Mouse (Mus musculus): ENCODE measurements around the gene Tmem126b. TPM values are rescaled to one million over a fixed set of nuclear protein-coding genes. Genes with fewer than 3 reads are reported as not detected.

The Tmem126b gene
- polyA plus RNA-seq (2014; fragmentation: Illumina TruSeq; extraction: RNeasy Lipid Tissue Mini Kit (QIAGEN cat#74804)), result 46.8 TPM

GRCm38 (mm10) chr7:90475793-90476312 is at the start of gene Tmem126b:
Gene Tmem126b (minus strand): TSS chr7:90476001.

DNA sequence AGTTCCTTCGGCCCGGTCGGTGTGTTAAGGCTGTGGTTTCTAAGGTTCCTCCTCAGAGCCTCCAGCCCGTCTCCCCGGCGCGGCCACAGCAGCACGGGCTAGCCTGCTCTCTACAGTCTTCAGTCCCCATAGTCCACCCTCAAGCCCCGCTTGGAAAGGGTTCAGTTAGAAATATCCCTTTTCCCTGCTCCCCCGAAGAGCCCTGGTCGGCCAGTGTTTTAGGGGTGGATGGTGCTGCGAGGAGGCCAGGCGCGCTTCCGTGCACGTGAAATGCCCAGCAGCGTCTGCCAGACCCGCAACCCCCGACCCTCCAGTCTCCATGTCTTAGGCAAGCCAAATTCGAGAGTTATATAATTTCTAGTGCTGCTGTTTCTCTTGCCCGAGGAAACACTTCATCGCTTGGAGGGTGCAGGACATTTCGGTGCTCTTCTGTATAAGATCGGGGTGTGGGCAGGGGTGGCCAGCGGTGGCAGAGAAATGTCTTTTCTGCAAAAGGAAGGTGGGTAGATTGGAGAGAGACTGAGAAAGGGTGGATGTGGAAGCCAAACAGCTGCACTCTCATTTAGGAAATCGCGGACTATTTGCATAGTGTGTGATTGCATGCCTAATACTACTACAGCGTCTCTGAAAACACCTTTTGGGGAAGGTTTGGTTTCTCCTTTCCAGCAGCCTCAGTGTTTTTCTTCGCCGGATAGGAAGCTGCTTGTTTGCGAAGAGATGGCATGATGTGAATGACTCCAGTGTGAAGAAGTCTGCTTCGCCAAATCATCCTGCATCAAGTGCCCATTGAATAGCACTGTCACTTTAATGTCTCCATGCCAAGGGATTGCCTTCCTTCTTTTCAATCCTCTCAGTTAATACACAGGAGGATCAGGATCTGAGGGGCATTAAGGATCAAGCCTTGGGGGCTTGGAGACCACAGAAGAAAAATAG is 778 bp upstream of the Tmem126b start, which contains the start of gene Dlg2:
Dlg2 (plus strand) TSS at position 360 of the 933 bp plus-strand sequence.

GRCm38 (mm10) chr7:90456845-90457468 is 18.8 kb downstream of the Tmem126b start, which contains the start of gene Tmem126a:
Gene Tmem126a (minus strand): TSS chr7:90457229.

GRCm38 (mm10) chr7:90442518-90443080 is 33.2 kb downstream of the Tmem126b start, which contains the start of gene Crebzf:
Gene Crebzf (plus strand): TSS chr7:90442729.

GRCm38 (mm10) chr7:90426020-90427001 is 49.5 kb downstream of the Tmem126b start, which contains the start of gene Ccdc89:
Gene Ccdc89 (plus strand): TSS chr7:90426577.

Other genes starting within 250 kb of the Tmem126b start
- gene Ccdc83, start 210.2 kb downstream of the Tmem126b start, polyA plus RNA-seq (2014; fragmentation: Illumina TruSeq; extraction: RNeasy Lipid Tissue Mini Kit (QIAGEN cat#74804)), result not detected
- 35.0 TPM for gene Sytl2, start 173.7 kb downstream of the Tmem126b start, polyA plus RNA-seq (2014; fragmentation: Illumina TruSeq; extraction: RNeasy Lipid Tissue Mini Kit (QIAGEN cat#74804))
- gene Ccdc89, start 49.4 kb downstream of the Tmem126b start, polyA plus RNA-seq (2014; fragmentation: Illumina TruSeq; extraction: RNeasy Lipid Tissue Mini Kit (QIAGEN cat#74804)), result 2.3 TPM
- 110 TPM for gene Crebzf, start 33.3 kb downstream of the Tmem126b start, polyA plus RNA-seq (2014; fragmentation: Illumina TruSeq; extraction: RNeasy Lipid Tissue Mini Kit (QIAGEN cat#74804))
- gene Tmem126a, start 18.8 kb downstream of the Tmem126b start, polyA plus RNA-seq (2014; fragmentation: Illumina TruSeq; extraction: RNeasy Lipid Tissue Mini Kit (QIAGEN cat#74804)), result 117 TPM
- 7.4 TPM for gene Dlg2, start 671 bp upstream of the Tmem126b start, polyA plus RNA-seq (2014; fragmentation: Illumina TruSeq; extraction: RNeasy Lipid Tissue Mini Kit (QIAGEN cat#74804))